Mouse (Mus musculus): ENCODE results near the gene Zc3h4. TPM values are rescaled to one million over a fixed set of nuclear protein-coding genes. Genes with fewer than 3 reads are reported as not detected.

Zc3h4 gene
- polyA plus RNA-seq, 1 experiment = 59.1 TPM

DNA sequence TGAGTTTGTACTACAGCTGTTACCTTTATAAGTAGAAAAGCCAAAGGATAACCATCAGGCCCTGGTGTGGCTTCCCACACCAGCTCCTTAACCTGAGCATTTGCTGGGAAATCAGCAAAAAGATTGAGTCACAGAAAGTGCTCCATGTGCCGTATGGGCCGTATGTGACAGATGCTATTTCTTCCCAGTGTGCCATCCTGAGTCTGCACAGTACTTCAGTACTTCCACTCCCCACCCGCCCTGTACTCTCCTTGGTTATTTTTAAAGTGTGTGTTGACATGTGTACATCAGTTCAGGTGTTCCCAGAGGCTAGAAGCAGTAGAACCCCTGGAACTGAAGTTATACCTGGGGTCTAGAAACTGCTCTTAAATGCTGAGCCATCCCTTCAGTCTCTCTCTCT, 6.3 kb downstream of the Zc3h4 start:
- H3K4me3 ChIP-seq (replicated peaks) = peak overlapping the region; percentile 76
- H3K4me1 ChIP-seq = peaks cover 89% of the 10 kb centered on the region

DNA sequence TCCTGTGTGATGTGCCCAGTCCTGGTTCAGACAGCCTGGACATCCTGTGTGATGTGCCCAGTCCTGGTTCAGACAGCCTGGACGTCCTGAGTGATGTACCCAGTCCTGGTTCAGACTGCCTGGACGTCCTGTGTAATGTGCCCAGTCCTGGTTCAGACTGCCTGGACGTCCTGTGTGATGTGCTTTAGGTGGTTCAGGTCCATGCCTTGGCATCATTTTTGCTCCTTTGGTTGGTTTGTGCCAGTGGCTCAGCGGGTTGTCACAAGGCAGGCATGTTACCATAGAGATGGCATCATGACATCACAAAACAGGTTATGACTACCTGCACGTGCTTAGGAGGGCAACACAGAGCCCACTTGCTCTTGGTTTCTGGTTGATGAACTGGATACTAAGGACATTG, 10.4 kb downstream of the Zc3h4 start:
- Histone ChIP-seq H3K4me1 (peaks cover 99% of the 10 kb centered on the region), H3K36me3 (replicated peaks; ENCODE audit: low read length) (peaks cover 72% of the 10 kb centered on the region)

More for the DNA sequence above, 6.3 kb downstream of the Zc3h4 start:
- Histone ChIP-seq H3K9me3 (no peaks in the 10 kb centered on the region), H3K36me3 (replicated peaks; ENCODE audit: low read length) (peaks cover 70% of the 10 kb centered on the region), H3K27me3 (replicated peaks) (no peaks in the 10 kb centered on the region)
- TF ChIP-seq FLI1 (IDR thresholded peaks at IDR 0.05; ENCODE audit: low read length) (no peak), GATA1 (IDR thresholded peaks at IDR 0.05; ENCODE audit: borderline replicate concordance, low read length) (no peak)

GRCm38 (mm10) chr7:16412220-16412896, 11.6 kb downstream of the Zc3h4 start:
- peak overlapping the region; percentile 76 for H3K4me3 ChIP-seq (replicated peaks)

More for the DNA sequence above, 10.4 kb downstream of the Zc3h4 start:
- no peak for TF ChIP-seq FLI1 (IDR thresholded peaks at IDR 0.05; ENCODE audit: low read length)
- TF ChIP-seq GATA1 (IDR thresholded peaks at IDR 0.05; ENCODE audit: borderline replicate concordance, low read length) = no peak
- Histone ChIP-seq H3K27me3 (replicated peaks) (no peaks in the 10 kb centered on the region), H3K9me3 (no peaks in the 10 kb centered on the region), H3K4me3 (replicated peaks) (peak overlapping the region; percentile 81)

DNA sequence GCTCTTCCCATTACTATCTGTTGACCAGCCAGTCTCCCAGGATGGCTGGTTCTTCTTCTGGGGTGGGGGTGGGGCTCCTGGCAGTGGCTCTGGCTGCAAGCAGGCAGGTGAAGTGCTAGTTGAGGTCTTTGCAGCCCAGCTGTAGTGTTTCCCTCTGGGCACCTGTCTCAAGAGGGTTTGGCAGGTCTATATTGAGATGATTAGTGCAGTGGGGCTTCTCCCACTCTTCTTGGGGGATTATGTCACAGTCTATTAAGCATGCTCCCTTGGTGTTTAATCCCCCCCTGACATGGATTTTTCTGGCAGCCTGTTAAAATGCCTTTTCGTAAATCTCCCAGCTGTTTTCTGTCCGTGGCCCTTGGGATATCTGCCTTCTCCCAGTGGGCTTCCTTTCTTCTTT, 12.2 kb downstream of the Zc3h4 start:
- peaks cover 99% of the 10 kb centered on the region for H3K4me1 ChIP-seq
- TF ChIP-seq GATA1 (IDR thresholded peaks at IDR 0.05; ENCODE audit: borderline replicate concordance, low read length) = no peak
- no peak for TF ChIP-seq FLI1 (IDR thresholded peaks at IDR 0.05; ENCODE audit: low read length)
- H3K9me3 ChIP-seq = no peaks in the 10 kb centered on the region
- peak overlapping the region; percentile 76 for H3K4me3 ChIP-seq (replicated peaks)
- peaks cover 78% of the 10 kb centered on the region for H3K36me3 ChIP-seq (replicated peaks; ENCODE audit: low read length)
- no peaks in the 10 kb centered on the region for H3K27me3 ChIP-seq (replicated peaks)

More at GRCm38 (mm10) chr7:16412220-16412896, 11.6 kb downstream of the Zc3h4 start:
- TF ChIP-seq GATA1 (IDR thresholded peaks at IDR 0.05; ENCODE audit: borderline replicate concordance, low read length) = no peak
- no peak for TF ChIP-seq FLI1 (IDR thresholded peaks at IDR 0.05; ENCODE audit: low read length)
- H3K36me3 ChIP-seq (replicated peaks; ENCODE audit: low read length) = peaks cover 78% of the 10 kb centered on the region
- no peaks in the 10 kb centered on the region for H3K9me3 ChIP-seq
- peaks cover 99% of the 10 kb centered on the region for H3K4me1 ChIP-seq
- H3K27me3 ChIP-seq (replicated peaks) = no peaks in the 10 kb centered on the region

- Histone ChIP-seq H3K27me3 (replicated peaks) (no peaks in the 10 kb centered on the region), H3K36me3 (replicated peaks; ENCODE audit: low read length) (peaks cover 84% of the 10 kb centered on the region), H3K9me3 (no peaks in the 10 kb centered on the region), H3K4me3 (replicated peaks) (no peak overlapping the region), H3K4me1 (peaks cover 97% of the 10 kb centered on the region)
- TF ChIP-seq GATA1 (IDR thresholded peaks at IDR 0.05; ENCODE audit: borderline replicate concordance, low read length) (no peak), FLI1 (IDR thresholded peaks at IDR 0.05; ENCODE audit: low read length) (no peak)
These were observed 14.7 kb downstream of the Zc3h4 start for GRCm38 (mm10) chr7:16415426-16415825.

DNA sequence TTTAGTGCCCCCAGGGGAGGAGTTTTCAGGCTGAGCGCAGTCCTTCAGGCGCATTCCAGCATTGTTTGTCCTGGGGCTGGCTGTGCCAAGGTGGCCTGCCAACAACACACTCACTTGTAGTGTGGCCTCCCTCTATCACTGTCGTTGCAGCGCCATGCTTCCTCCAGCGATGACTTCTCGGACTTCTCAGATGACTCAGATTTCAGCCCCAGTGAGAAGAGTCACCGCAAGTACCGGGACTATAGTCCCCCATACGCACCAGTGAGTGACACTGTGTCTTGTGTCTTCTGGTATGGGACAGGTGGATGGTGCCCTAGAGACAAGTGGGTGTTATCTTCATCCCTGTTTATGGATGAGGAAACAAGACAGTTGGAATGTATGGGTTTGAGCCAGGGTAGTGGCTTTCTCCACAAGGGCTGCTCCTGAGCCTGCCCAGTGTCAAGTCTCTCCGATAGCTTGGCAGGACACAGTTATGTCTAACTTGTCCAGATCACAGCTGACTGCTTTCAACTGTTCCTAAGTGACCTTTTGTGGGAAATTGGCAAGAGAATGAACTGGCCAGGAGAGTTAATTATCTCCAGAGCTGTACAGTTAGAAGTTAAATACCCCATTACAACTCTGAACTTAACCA, 16.5 kb downstream of the Zc3h4 start:
- H3K27me3 ChIP-seq (replicated peaks) = no peaks in the 10 kb centered on the region
- H3K9me3 ChIP-seq = no peaks in the 10 kb centered on the region
- no peak for TF ChIP-seq FLI1 (IDR thresholded peaks at IDR 0.05; ENCODE audit: low read length)
- no peak for TF ChIP-seq GATA1 (IDR thresholded peaks at IDR 0.05; ENCODE audit: borderline replicate concordance, low read length)
- H3K4me3 ChIP-seq (replicated peaks) = peak overlapping the region; percentile 59
- H3K4me1 ChIP-seq = peaks cover 95% of the 10 kb centered on the region
- H3K36me3 ChIP-seq (replicated peaks; ENCODE audit: low read length) = peaks cover 88% of the 10 kb centered on the region

DNA sequence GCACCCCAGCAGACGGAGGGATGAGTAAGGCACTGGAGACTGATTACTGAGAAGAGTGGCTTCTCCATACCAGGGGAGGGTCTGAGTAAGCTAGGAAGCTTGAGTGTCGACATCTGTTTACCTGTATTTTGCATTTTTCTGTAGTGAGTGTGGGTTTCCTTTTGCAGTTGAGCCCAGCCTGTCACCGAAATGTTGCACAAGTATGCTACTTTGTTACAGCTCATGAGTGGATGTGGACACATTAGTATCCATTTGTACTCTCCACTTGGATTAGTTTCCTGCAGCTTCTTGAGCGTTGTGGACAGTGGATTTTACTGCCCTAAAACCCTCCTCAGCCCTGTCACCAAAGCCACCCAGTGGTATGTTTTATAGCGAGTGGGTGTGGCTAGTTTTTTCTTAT, 18.0 kb downstream of the Zc3h4 start:
- Histone ChIP-seq H3K4me3 (replicated peaks) (no peak overlapping the region), H3K9me3 (no peaks in the 10 kb centered on the region), H3K36me3 (replicated peaks; ENCODE audit: low read length) (peaks cover 98% of the 10 kb centered on the region), H3K4me1 (peaks cover 83% of the 10 kb centered on the region), H3K27me3 (replicated peaks) (no peaks in the 10 kb centered on the region)
- no peak for TF ChIP-seq GATA1 (IDR thresholded peaks at IDR 0.05; ENCODE audit: borderline replicate concordance, low read length)
- no peak for TF ChIP-seq FLI1 (IDR thresholded peaks at IDR 0.05; ENCODE audit: low read length)

- peaks cover 99% of the 10 kb centered on the region for H3K36me3 ChIP-seq (replicated peaks; ENCODE audit: low read length)
- TF ChIP-seq GATA1 (IDR thresholded peaks at IDR 0.05; ENCODE audit: borderline replicate concordance, low read length) (no peak), FLI1 (IDR thresholded peaks at IDR 0.05; ENCODE audit: low read length) (no peak)
- no peaks in the 10 kb centered on the region for H3K27me3 ChIP-seq (replicated peaks)
- peaks cover 73% of the 10 kb centered on the region for H3K4me1 ChIP-seq
- H3K4me3 ChIP-seq (replicated peaks) = no peak overlapping the region
- H3K9me3 ChIP-seq = no peaks in the 10 kb centered on the region
These were observed 19.9 kb downstream of the Zc3h4 start for GRCm38 (mm10) chr7:16420493-16421118.

DNA sequence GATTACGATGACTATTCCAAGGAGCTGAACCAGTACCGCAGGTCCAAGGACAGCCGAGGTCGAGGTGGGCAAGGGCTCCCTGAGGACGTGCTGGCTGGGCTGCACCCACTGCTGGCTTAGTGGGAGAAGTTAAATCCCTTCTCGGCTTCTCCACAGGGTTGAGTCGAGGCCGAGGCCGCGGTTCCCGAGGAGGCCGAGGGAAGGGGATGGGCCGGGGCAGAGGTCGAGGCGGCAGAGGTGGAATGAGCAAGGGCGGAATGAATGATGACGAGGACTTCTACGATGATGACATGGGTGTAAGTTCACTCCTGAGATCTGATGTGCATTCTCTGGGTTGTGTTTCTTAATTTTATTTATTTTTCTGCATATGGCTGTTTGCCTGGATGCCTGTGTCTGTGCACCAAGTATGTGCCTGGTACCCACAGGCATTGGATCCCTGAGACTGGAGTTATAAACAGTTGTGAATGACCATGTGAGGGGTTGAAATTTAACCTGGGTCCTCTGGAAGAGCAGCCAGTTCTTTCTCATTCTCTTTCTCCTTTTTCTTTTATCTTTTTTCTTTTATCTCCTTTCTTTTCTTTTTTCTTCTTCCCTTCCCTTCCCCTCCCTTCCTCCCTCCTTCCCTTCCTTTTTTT, 21.6 kb downstream of the Zc3h4 start:
- H3K9me3 ChIP-seq = no peaks in the 10 kb centered on the region
- peaks cover 61% of the 10 kb centered on the region for H3K4me1 ChIP-seq
- H3K36me3 ChIP-seq (replicated peaks; ENCODE audit: low read length) = peaks cover 99% of the 10 kb centered on the region
- H3K27me3 ChIP-seq (replicated peaks) = no peaks in the 10 kb centered on the region
- no peak for TF ChIP-seq GATA1 (IDR thresholded peaks at IDR 0.05; ENCODE audit: borderline replicate concordance, low read length)
- no peak for TF ChIP-seq FLI1 (IDR thresholded peaks at IDR 0.05; ENCODE audit: low read length)
- no peak overlapping the region for H3K4me3 ChIP-seq (replicated peaks)
